Mouse (Mus musculus) liver, postnatal 0 days (tissue): Measurements from ENCODE around the gene Bace1.

ENCODE experiments used
- CTCF ChIP-seq: sonication (generic); IDR thresholded peaks from 2 replicates; pipeline ENCODE4 v1.5.1; 2016; ENCODE audit warnings: antibody characterized with exemption, low read depth
- EP300 ChIP-seq: IDR thresholded peaks from 2 replicates; pipeline ENCODE4 v1.6.1; 2016; ENCODE audit warnings: antibody characterized with exemption, low read depth, mild to moderate bottlenecking

- TF ChIP-seq CTCF (no peak), EP300 (no peak)
Measured at GRCm38 (mm10) chr9:45828291-45828963, 10.0 kb upstream of the Bace1 start, which contains the start of gene Cep164.
